18 mouse cellular contexts compared by ENCODE assay signal in the genomic region with DNA sequence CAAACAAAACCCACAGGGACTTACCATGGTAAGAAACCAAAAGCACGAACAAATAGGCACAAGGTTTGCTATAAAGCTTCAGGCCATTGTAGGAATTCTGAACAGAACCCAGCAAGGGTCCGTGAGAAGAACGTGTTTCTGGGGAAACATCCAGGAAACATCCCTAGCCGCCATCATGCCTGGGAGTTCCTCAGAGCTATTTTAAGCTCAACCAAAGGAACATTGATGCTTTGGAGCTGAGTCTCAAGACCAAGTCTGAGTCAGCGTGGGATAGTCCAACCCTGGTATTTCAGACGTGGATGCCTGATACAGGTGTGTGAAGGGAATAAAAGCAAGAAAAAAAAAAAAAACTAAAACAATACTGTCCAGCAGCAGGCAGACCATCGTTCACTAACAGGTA. TPM values are rescaled to one million over a fixed set of nuclear protein-coding genes. Genes with fewer than 3 reads are reported as not detected.
DNase-seq lines count a peak whose midpoint lies in the region; ATAC-seq and TF ChIP-seq lines count a peak whose summit lies in the region.
"Had no signal": no experiment of that assay in that cellular context is flagged by ENCODE, and none has a peak within 500 bp of the region (broad histone marks: within the 10 kb centered on the region; RNA-seq: fewer than 3 reads in every experiment).

No protein-coding gene starts in this region.

- no peak for TF ChIP-seq CTCF in hindbrain, postnatal 0 days (IDR thresholded peaks at IDR 0.05; ENCODE audit: low read depth)
- no peak for TF ChIP-seq CTCF in Patski (IDR thresholded peaks at IDR 0.05)

- DNase-seq in embryonic facial prominence, embryonic 14.5 days (ENCODE audit: low spot score), result peak; percentile 17
- no peak for DNase-seq in embryonic facial prominence, embryonic 10.5 days (ENCODE audit: low spot score)
- DNase-seq in hindbrain, postnatal 0 days (ENCODE audit: low spot score), result peak; percentile 4
- DNase-seq in hindbrain, embryonic 10.5 days (ENCODE audit: low spot score), result no peak
- peak; percentile 53 for DNase-seq in Patski (ENCODE audit: low read depth, low spot score)
- DNase-seq in left cerebral cortex, adult 8-10 months (ENCODE audit: low spot score in 2 of 2), result no peak
- DNase-seq: adrenal gland, adult 2 months; adrenal gland, postnatal 25 days; cerebellum, adult 11-12 months; cerebellum, adult 9-10 months; cerebellum, postnatal 36 days had no signal

- ATAC-seq in embryonic facial prominence, embryonic 14.5 days (ENCODE audit: low read depth), result no peak
- ATAC-seq in hindbrain, postnatal 0 days, result no peak
- ATAC-seq in Patski, result peak; percentile 68
- ATAC-seq in embryonic facial prominence, embryonic 15.5 days (ENCODE audit: insufficient number of reproducible peaks, low FRiP score, low TSS enrichment, low read depth), result no peak
- no peak for ATAC-seq in erythroid progenitor cell, adult 5-6 weeks (replicated peaks; ENCODE audit: low FRiP score, poor library complexity, severe bottlenecking)
- ATAC-seq: forebrain, embryonic 14.5 days; intestine, embryonic 16.5 days had no signal

- H3K9me3 ChIP-seq in embryonic facial prominence, embryonic 14.5 days (ENCODE audit: control insufficient read depth, low read length), result no peaks in the 10 kb centered on the region
- no peaks in the 10 kb centered on the region for H3K9me3 ChIP-seq in embryonic facial prominence, embryonic 10.5 days
- H3K9me3 ChIP-seq in hindbrain, postnatal 0 days (ENCODE audit: low read length), result no peaks in the 10 kb centered on the region
- no peaks in the 10 kb centered on the region for H3K9me3 ChIP-seq in hindbrain, embryonic 10.5 days
- H3K9me3 ChIP-seq in embryonic facial prominence, embryonic 15.5 days (replicated peaks), result no peaks in the 10 kb centered on the region
- H3K9me3 ChIP-seq: forebrain, embryonic 10.5 days; heart, embryonic 13.5 days had no signal

- no peak overlapping the region for H3K27ac ChIP-seq in embryonic facial prominence, embryonic 14.5 days (replicated peaks; ENCODE audit: low read depth, low read length)
- H3K27ac ChIP-seq in embryonic facial prominence, embryonic 10.5 days (replicated peaks), result no peak overlapping the region
- H3K27ac ChIP-seq in hindbrain, postnatal 0 days, result no peak overlapping the region
- H3K27ac ChIP-seq in hindbrain, embryonic 10.5 days, result no peak overlapping the region
- H3K27ac ChIP-seq in embryonic facial prominence, embryonic 15.5 days (replicated peaks), result peak overlapping the region; percentile 13
- H3K27ac ChIP-seq: forebrain, embryonic 10.5 days; heart, embryonic 13.5 days; hindbrain, embryonic 14.5 days had no signal

- in situ Hi-C loops in Patski (cut with MboI; ENCODE audit: low pct_unique_long_range_greater_than_20kb), result no loop called here

- no peak overlapping the region for H3K4me2 ChIP-seq in embryonic facial prominence, embryonic 14.5 days (ENCODE audit: low read depth, low read length)
- H3K4me2 ChIP-seq in hindbrain, postnatal 0 days (ENCODE audit: low read depth, low read length), result no peak overlapping the region
- no peak overlapping the region for H3K4me2 ChIP-seq in embryonic facial prominence, embryonic 15.5 days (replicated peaks)
- H3K4me2 ChIP-seq: heart, embryonic 13.5 days; hindbrain, embryonic 14.5 days had no signal

- WGBS in embryonic facial prominence, embryonic 14.5 days, result 67% methylated on average over 7 of the region's 7 CpGs
- 83% methylated on average over 7 of the region's 7 CpGs for WGBS in embryonic facial prominence, embryonic 10.5 days
- 62% methylated on average over 7 of the region's 7 CpGs for WGBS in hindbrain, postnatal 0 days
- WGBS in hindbrain, embryonic 10.5 days, result 85% methylated on average over 7 of the region's 7 CpGs
- WGBS in embryonic facial prominence, embryonic 15.5 days, result 61% methylated on average over 7 of the region's 7 CpGs

- H3K4me3 ChIP-seq in embryonic facial prominence, embryonic 14.5 days (ENCODE audit: low read depth, low read length), result no peak overlapping the region
- H3K4me3 ChIP-seq in embryonic facial prominence, embryonic 10.5 days, result no peak overlapping the region
- H3K4me3 ChIP-seq in hindbrain, postnatal 0 days (ENCODE audit: low read length), result no peak overlapping the region
- no peak overlapping the region for H3K4me3 ChIP-seq in hindbrain, embryonic 10.5 days
- no peak overlapping the region for H3K4me3 ChIP-seq in embryonic facial prominence, embryonic 15.5 days (replicated peaks)
- H3K4me3 ChIP-seq: forebrain, embryonic 10.5 days; heart, embryonic 13.5 days had no signal

- H3K27me3 ChIP-seq in embryonic facial prominence, embryonic 14.5 days (replicated peaks; ENCODE audit: control insufficient read depth, insufficient read depth, low read length), result no peaks in the 10 kb centered on the region
- H3K27me3 ChIP-seq in embryonic facial prominence, embryonic 10.5 days (replicated peaks; ENCODE audit: low read depth, poor library complexity, severe bottlenecking), result no peaks in the 10 kb centered on the region
- no peaks in the 10 kb centered on the region for H3K27me3 ChIP-seq in hindbrain, postnatal 0 days (ENCODE audit: insufficient read depth, low read length)
- H3K27me3 ChIP-seq in hindbrain, embryonic 10.5 days (ENCODE audit: insufficient read depth, poor library complexity, severe bottlenecking), result no peaks in the 10 kb centered on the region
- H3K27me3 ChIP-seq in Patski, result no peaks in the 10 kb centered on the region
- no peaks in the 10 kb centered on the region for H3K27me3 ChIP-seq in embryonic facial prominence, embryonic 15.5 days
- H3K27me3 ChIP-seq: heart, embryonic 13.5 days had no signal

- POLR2A ChIA-PET in Patski (lab: Charles Lee), result no interaction called here

- CTCF ChIA-PET in Patski (lab: Charles Lee), result interaction anchor here (1.3 kb wide), 2 partner anchors 10 to 26 kb away, joined by 3 to 4 read pairs; partner anchors contain the start of gene Twistnb

- no peaks in the 10 kb centered on the region for H3K36me3 ChIP-seq in embryonic facial prominence, embryonic 14.5 days (ENCODE audit: control insufficient read depth, insufficient read depth, low read length)
- no peaks in the 10 kb centered on the region for H3K36me3 ChIP-seq in embryonic facial prominence, embryonic 10.5 days (replicated peaks)
- H3K36me3 ChIP-seq in hindbrain, postnatal 0 days (ENCODE audit: insufficient read depth, low read length), result no peaks in the 10 kb centered on the region
- no peaks in the 10 kb centered on the region for H3K36me3 ChIP-seq in hindbrain, embryonic 10.5 days
- H3K36me3 ChIP-seq in embryonic facial prominence, embryonic 15.5 days, result no peaks in the 10 kb centered on the region
- H3K36me3 ChIP-seq: forebrain, embryonic 10.5 days; heart, embryonic 13.5 days had no signal

- H3K9ac ChIP-seq in embryonic facial prominence, embryonic 14.5 days (ENCODE audit: low read depth, low read length), result no peak overlapping the region
- H3K9ac ChIP-seq in hindbrain, postnatal 0 days (replicated peaks; ENCODE audit: low read length), result no peak overlapping the region
- no peak overlapping the region for H3K9ac ChIP-seq in embryonic facial prominence, embryonic 15.5 days
- H3K9ac ChIP-seq: heart, embryonic 13.5 days; hindbrain, embryonic 14.5 days had no signal

- no peaks in the 10 kb centered on the region for H3K4me1 ChIP-seq in embryonic facial prominence, embryonic 14.5 days (ENCODE audit: control insufficient read depth, insufficient read depth, low read length)
- H3K4me1 ChIP-seq in embryonic facial prominence, embryonic 10.5 days, result no peaks in the 10 kb centered on the region
- H3K4me1 ChIP-seq in hindbrain, postnatal 0 days (ENCODE audit: insufficient read depth, low read length), result no peaks in the 10 kb centered on the region
- H3K4me1 ChIP-seq in hindbrain, embryonic 10.5 days (replicated peaks), result no peaks in the 10 kb centered on the region
- H3K4me1 ChIP-seq in embryonic facial prominence, embryonic 15.5 days, result no peaks in the 10 kb centered on the region
- H3K4me1 ChIP-seq: heart, embryonic 13.5 days had no signal

RNA-seq across cellular contexts. Expression of gene Twistnb, which starts 26.0 kb away (rescaled TPM):
- 46.3 and 59.2 TPM in 2 replicates for polyA plus RNA-seq in embryonic facial prominence, embryonic 14.5 days (2014; fragmentation: Nextera tagmentation; extraction: Ambion mirVana)
- polyA plus RNA-seq in embryonic facial prominence, embryonic 10.5 days (2016; fragmentation: Nextera tagmentation; extraction: Ambion mirVana), result 76.5 and 91.3 TPM in 2 replicates
- total RNA-seq in hindbrain, postnatal 0 days (2014; rRNA removed), result 19.2 and 20.6 TPM in 2 replicates
- 59.3 and 65.1 TPM in 2 replicates for polyA plus RNA-seq in hindbrain, postnatal 0 days (2015; fragmentation: Nextera tagmentation; extraction: Ambion mirVana)
- 51.8 and 66.5 TPM in 2 replicates for polyA plus RNA-seq in hindbrain, embryonic 10.5 days (2016; fragmentation: Nextera tagmentation; extraction: Ambion mirVana)
- 16.5 TPM for polyA plus RNA-seq in Patski (2021)
- 47.0 and 50.6 TPM in 2 replicates for polyA plus RNA-seq in embryonic facial prominence, embryonic 15.5 days (2015; fragmentation: Nextera tagmentation; extraction: Ambion mirVana)
- 10 to 100 TPM in 3 of 4 experiments, 1 to 10 TPM in 1; 8.1 to 14.3 (median 13.3) TPM for total RNA-seq in left cerebral cortex, adult 8-10 months (2022)
- total RNA-seq in erythroid progenitor cell, adult 5-6 weeks (2015; ENCODE audit: low replicate concordance), result 7.9 and 17.2 TPM in 2 replicates
- total RNA-seq in erythroid progenitor cell, adult 5-6 weeks (2017; ENCODE audit: low replicate concordance), result 2.4 and 10.8 TPM in 2 replicates

Comparison
In these comparisons a context has a peak if more than half of its experiments do, and no peak if none do; other contexts are left out.
1. DNase-seq: peak in embryonic facial prominence, embryonic 14.5 days (single experiment), hindbrain, postnatal 0 days (single experiment) and Patski (single experiment); none in embryonic facial prominence, embryonic 10.5 days (single experiment), hindbrain, embryonic 10.5 days (single experiment) and left cerebral cortex, adult 8-10 months (0 of 2).